Mouse (Mus musculus) embryo, embryonic 10.5 days (tissue): Measurements from ENCODE around the gene Rabac1.

Experiments
- DNase-seq: peaks from one replicate; pipeline ENCODE4 v3.0.0-alpha.2; 2015; ENCODE audit warnings: low spot score

Rabac1 gene

DNA sequence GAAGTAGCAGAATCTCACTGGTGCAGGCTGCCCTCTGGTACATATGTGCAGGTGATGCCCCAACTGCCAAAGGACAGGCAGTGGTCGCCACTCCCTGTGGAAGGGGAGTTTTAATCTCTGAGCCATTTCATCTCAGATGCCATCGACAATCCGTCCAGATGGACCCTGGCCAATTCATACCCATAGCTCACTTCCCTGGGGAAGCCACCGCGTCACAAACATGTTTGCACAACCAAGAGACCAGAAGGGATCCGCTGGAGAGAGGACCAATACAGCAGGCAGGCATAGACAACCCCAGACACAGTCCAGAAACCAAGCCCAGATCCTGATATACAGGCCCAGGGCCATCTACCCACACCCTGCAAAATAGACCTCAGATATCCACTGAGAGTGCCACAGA, 42.1 kb downstream of the Rabac1 start:
- no peak for DNase-seq
